Mouse (Mus musculus): Measurements from ENCODE around the gene Ssbp3.

Ssbp3 gene

DNA sequence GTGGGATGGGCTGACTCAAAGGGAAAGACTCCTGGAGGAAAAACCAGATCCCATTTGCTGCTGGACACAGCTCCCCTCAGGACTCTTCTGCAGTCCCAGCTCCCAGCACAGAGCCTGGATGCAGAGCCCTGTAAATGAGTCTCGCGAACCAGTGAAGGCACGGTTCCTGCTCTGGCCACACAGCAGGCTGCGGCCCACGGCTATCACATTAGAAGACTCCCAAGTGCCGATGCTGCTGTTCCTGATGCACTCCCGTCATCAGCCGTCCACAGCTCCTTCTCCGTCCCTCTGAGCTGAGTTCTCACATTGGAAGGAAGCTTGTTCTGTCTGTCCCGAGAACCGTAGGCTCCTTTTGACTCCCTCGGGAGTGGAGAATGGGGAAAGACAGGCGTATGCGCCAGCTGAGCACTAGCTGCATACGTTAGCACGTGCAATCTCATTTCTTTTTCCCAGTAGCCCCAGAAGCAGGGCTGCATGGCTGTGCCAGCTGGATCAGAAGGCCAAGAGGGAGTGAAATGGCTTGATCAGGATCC is 186.4 kb downstream of the Ssbp3 start, which contains the start of gene Cdcp2:
Gene Cdcp2, plus strand, starts transcription at position 51 of the 533 bp plus-strand sequence.
- no peak for DNase-seq (ENCODE audit: extremely low spot score)

DNA sequence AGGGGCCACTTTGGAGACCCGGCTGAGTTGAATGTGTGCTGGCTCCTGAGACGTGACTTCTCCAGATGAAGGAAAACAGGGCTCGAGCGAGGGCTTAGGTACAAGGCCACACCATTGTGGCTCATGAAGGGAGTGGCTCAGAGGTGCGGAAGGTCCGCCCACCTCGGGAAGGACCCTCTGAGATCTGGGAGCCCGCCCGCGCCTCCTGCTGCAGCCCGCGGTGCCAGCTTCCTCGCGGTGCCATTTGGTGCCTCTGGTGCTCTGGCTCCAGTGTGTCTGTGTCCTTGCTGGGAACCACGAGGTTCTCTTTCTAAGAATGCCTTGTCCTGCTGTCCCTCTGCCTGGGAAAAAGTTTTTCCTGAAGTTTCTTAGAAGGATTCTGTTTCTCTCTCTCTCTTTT is 187.4 kb downstream of the Ssbp3 start:
- peak; percentile 12 for DNase-seq (ENCODE audit: extremely low spot score)

DNA sequence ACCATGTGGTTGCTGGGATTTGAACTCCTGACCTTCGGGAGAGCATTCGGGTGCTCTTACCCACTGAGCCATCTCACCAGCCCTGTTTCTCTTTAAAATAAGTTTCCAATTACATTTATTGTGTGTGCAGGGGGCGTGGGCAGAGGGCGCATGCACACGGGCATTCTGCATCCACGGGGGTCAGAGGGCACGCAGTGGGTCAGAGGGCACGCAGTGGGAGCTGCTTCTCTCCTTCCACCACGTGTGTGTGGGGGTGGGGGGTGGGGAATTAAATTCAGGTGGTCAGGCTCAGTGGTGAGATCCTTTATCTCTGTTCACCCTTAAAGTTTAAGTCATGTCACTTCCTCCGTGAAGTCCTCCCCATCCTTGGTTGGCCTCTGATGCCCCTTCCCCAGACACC is 187.9 kb downstream of the Ssbp3 start:
- DNase-seq (ENCODE audit: extremely low spot score): peak; percentile 28

DNA sequence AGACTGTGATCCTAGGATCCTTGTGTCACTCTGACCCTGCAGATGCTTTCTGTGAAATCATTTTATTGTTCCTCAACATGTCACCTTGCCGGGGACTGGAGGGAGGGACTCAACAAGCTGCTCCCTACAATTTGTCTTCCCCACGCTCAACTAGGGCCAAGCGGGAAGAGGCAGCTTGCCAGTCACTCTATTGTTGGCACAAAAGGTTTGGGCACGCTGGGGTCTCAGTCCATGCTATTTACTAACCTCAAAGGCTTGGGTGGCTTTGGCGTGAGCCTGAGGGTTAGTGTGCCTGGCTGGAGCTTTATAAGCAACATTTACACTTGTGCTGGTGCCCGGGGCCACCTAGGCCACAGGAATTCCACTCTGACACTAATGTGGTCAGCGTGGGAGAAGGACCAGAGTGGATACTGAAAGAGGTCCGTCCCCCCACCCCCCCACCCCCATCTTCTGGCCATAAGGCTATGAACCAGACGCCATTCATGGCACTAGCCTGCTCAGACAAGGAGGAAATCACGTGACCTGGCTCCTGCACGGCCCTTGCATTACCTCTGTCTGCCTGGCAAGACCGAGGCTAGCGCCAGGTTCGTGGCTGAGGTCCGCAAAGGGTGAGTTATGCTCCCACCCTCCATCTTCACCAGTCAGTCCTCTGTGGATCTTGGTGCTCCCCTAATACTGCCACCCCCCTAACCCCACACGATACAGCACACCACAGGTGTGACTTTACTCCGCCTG is 188.5 kb downstream of the Ssbp3 start:
- no peak for DNase-seq (ENCODE audit: extremely low spot score)

Data from embryo, embryonic 9.5 days (tissue).